Mouse (Mus musculus) small intestine, adult 2 months (tissue): ENCODE data around the gene Zfp128.

ENCODE experiments used
- CTCF ChIP-seq: fragments of 200-500 bp; IDR thresholded peaks from 2 replicates; pipeline ENCODE4 v1.5.1; 2012; ENCODE audit warnings: low read depth, mild to moderate bottlenecking, control low read depth, inconsistent platforms, low read length, moderate library complexity, mixed read lengths; ENCODE audit not compliant: insufficient replicate concordance, insufficient read length; ENCODE audit errors: extremely low read depth
- POLR2A ChIP-seq: fragments of 200-500 bp; IDR thresholded peaks from 2 replicates; pipeline ENCODE4 v1.6.1; 2012; ENCODE audit warnings: low read depth, mild to moderate bottlenecking, control low read depth, inconsistent platforms, low read length, moderate library complexity

DNA sequence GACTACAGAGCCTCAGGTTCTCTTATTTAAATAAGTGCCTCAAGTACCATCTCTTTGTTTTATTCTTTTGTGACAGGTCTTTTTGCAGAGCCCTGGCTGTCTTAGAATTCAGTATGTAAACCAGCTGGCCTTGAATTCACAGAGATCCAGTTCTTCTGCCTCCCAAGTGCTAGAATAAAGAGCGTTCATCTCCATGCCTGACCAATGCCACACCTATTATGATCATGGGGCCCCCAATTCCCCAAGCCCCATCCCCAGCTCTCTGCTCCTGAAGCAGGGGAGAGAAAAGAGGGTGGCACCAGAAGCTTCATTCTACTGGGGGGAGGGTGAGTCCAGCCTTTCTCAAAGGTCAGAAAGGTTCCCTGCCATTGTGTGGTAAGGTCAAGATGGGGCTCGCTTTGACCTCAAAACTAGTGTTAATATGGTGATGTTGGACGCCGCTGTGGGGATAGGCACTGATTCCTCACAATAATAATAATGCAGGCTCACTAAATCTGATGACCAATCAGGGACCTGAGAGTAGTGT lies 52.7 kb downstream of the Zfp128 start:
- no peak for TF ChIP-seq CTCF
- no peak for TF ChIP-seq POLR2A
